Mouse (Mus musculus) intestine, embryonic 16.5 days (tissue): ENCODE data around the gene Gm21767. TPM values are rescaled to one million over a fixed set of nuclear protein-coding genes. Genes with fewer than 3 reads are reported as not detected.
"Not testable (repeated sequence)": the region's sequence is repeated elsewhere in the genome, so short reads cannot be mapped to it uniquely, and the experiment has no call there.

Experiments
- ATAC-seq: fragments of 200-750 bp; cut with Nextera tagmentation; 2 replicates; pipeline ENCODE4 v1.8.0; 2017; ENCODE audit warnings: moderate TSS enrichment, moderate library complexity
- H3K27ac ChIP-seq: fragments of 300-500 bp; sonication (generic); 2 replicates; pipeline ENCODE4 v1.5.1; 2014; ENCODE audit warnings: mild to moderate bottlenecking, low read length
- H3K27me3 ChIP-seq: fragments of 300-500 bp; sonication (generic); replicated peaks from 2 replicates; pipeline ENCODE4 v1.6.1; 2014; ENCODE audit warnings: low read length, control low read depth, mixed read lengths; ENCODE audit not compliant: control insufficient read depth, insufficient read depth
- H3K36me3 ChIP-seq: fragments of 300-500 bp; sonication (generic); 2 replicates; pipeline ENCODE4 v1.6.1; 2014; ENCODE audit warnings: low read length, control low read depth; ENCODE audit not compliant: control insufficient read depth, insufficient read depth
- H3K4me1 ChIP-seq: fragments of 300-500 bp; sonication (generic); 2 replicates; pipeline ENCODE4 v1.6.1; 2014; ENCODE audit warnings: low read length, control low read depth, mixed read lengths; ENCODE audit not compliant: control insufficient read depth, insufficient read depth
- H3K4me2 ChIP-seq: fragments of 300-500 bp; sonication (generic); 2 replicates; pipeline ENCODE4 v1.6.1; 2014; ENCODE audit warnings: low read depth, low read length, control low read depth
- H3K4me3 ChIP-seq: fragments of 300-500 bp; sonication (generic); 2 replicates; pipeline ENCODE4 v1.5.1; 2014; ENCODE audit warnings: mild to moderate bottlenecking, low read length
- H3K9ac ChIP-seq: fragments of 300-500 bp; sonication (generic); 2 replicates; pipeline ENCODE4 v1.6.1; 2014; ENCODE audit warnings: low read depth, low read length
- H3K9me3 ChIP-seq: fragments of 300-500 bp; sonication (generic); 2 replicates; pipeline ENCODE4 v1.6.1; 2016; ENCODE audit warnings: low read length, control low read depth; ENCODE audit not compliant: control insufficient read depth
- WGBS: fragments of 180-500 bp; shearing (Covaris S2); extraction: QIAGEN DNeasy Blood & Tissue Kit; methylation state at CpG from one replicate; pipeline ENCODE4 v1.1.7; 2014; 5-methylcytosine and 5-hydroxymethylcytosine counted together
- polyA plus RNA-seq: library from polyadenylated mRNA; unstranded; fragments of >200 nt; fragmentation: Nextera tagmentation; extraction: Ambion mirVana; gene quantifications from 2 replicates; pipeline ENCODE4 v1.2.1, GENCODE M21; 2015

Gm21767 gene
- not detected in 2 replicates for polyA plus RNA-seq

DNA sequence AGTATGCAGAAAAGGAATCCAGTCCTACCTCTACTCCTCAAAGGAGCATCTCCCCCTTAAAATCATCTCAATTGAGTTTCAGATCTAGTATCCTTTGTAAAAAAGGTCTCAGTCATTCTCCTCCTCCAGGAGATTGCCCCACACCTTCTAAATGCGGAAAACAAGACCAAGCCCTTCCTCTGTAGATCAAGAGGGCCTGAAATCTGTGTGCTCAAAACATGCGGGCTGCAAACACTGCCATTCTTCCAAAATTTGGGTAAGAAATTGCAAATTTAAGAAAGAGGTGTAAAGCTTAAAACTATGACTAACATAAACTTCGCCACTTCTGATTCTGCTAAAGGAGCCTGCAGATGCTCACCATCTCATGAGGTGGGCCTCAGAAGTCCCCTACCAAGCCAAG lies at the start of gene Gm21767:
Gene Gm21767, plus strand, starts transcription at position 301 of the 400 bp plus-strand sequence.
- H3K4me2 ChIP-seq, H3K4me3 ChIP-seq, H3K36me3 ChIP-seq, ATAC-seq, H3K9me3 ChIP-seq, H3K27me3 ChIP-seq, H3K9ac ChIP-seq, H3K27ac ChIP-seq, H3K4me1 ChIP-seq: not testable (repeated sequence)
- WGBS = no CpG with 5 or more reads among the region's 3 CpGs
